Mouse (Mus musculus) brain, embryonic 18.5 days (tissue): ENCODE measurements around the gene Ccdc71l.

Source experiments
- DNase-seq: peaks from one replicate; pipeline ENCODE4 v3.0.0-alpha.2; 2012; ENCODE audit warnings: low read depth, low spot score

Gene Ccdc71l

DNA sequence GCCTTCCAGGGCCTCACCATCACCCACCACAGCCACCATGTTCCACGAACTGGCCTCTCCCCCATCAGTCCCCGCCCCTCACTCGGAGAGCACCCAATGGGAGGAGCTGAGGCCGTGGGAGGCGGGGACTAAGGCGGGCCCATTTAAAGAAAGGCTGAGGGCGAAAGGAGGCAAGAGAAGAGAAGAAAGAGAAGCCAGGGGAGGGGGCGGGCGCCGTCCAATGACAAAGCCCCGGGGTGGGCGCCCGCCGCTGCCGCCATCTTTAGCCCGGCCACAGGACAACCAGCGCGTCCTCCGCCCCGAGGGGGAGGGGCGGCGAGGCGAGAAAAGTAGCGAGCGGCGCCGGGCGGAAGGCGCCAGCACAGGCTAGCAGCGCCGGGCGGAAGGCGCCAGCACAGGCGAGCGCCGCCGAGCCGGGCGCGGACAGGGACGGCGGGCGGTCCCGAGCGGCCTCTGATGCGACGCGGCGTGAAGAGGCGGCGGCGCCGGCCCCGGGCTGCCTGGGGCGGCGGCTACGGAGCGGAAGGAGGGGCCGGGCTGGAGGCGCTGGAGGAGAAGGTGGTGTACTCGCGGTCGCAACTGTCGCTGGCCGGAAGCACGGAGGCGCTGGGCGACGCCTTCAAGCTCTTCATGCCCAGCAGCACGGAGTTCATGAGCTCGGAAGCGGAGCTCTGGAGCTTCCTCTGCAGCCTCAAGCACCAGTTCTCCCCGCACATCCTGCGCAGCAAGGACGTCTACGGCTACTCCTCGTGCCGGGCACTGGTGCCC lies at the start of gene Ccdc71l:
Gene Ccdc71l (plus strand): TSS at position 177 of the 768 bp plus-strand sequence.
- peak; percentile 84 for DNase-seq

- no peak for DNase-seq
Measured at GRCm38 (mm10) chr12:32339078-32339477, 39.4 kb upstream of the Ccdc71l start.

DNA sequence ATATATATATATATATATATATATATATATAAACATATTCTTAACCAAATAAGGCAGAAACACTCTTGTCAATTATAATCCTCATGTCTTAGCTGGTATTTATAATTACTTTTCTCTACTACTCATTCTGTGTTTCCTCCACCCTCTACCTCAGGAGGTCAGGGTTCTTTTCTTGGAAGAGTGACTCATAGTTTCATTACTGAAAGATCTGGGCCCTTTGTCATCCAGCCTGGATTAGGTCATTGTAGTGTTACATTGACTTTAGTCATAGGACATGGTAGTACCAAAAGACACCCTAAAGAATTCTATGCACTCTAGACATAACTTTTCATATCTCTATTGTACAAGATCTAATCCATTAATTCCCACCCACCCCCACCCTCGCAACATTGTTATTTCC lies 35.0 kb upstream of the Ccdc71l start:
- no peak for DNase-seq

GRCm38 (mm10) chr12:32346121-32346520 lies 32.4 kb upstream of the Ccdc71l start:
- DNase-seq: no peak

DNA sequence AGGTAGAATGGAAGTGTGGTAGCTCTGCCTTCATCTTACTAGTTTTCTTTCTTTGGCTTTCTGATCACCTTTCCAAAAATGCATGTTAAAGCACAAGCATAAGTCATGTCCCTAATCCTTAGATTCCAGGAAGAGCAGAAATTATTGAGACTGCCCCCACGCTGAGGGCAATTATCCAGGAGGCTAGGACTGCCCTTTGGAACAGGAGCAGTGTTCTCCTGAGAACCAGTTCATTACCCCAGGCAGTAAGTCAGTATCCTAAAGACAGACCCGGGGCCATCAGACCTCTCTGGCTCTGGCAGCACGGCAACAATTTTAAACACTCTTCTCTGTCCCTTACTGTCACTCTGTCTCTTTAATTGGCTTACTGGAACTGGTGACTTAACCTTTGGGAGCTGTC lies 30.0 kb upstream of the Ccdc71l start:
- no peak for DNase-seq

GRCm38 (mm10) chr12:32351874-32352273 lies 26.6 kb upstream of the Ccdc71l start:
- DNase-seq: no peak

DNA sequence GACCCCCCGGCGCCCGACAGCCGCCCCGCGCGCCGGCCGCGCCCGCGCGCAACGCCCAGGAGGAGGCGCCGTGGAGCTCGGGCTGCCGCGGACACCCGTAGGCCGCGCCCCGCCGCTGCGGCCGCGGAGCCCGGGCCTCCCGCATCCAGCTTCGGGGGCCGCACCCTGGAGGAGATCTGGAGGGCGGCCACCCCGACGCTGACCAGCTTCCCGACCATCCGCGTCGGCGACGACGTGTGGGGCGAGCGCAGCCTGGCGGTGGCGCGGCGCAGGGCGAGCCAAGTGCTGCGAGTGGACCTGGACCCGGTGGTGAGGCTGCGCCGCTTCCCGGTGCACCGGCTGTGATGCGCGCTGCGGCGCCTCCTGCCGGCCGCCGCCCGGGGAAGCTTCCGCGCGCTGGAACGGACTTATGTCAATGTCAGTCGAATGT lies 807 bp downstream of the Ccdc71l start:
- DNase-seq: peak; percentile 49

DNA sequence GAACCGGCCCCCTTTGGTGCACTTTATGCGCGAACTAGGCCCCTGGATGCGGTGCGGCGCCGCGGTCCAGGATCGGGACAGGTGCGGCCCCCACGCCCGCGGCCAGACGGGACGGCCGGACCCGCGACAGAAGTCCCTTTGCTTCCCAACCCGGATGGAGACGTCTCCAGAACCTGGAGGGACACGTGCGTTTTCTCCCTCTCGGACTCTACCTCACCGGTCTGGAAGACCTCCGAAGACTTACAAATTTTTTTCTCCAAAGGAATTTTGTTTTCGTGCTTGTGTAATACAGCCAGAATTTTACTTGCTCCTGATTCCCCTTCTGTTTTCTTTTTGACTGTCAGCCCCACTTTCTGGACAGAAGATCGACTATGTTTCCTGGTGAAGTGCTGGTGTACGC lies 1.2 kb downstream of the Ccdc71l start:
- DNase-seq: no peak

DNA sequence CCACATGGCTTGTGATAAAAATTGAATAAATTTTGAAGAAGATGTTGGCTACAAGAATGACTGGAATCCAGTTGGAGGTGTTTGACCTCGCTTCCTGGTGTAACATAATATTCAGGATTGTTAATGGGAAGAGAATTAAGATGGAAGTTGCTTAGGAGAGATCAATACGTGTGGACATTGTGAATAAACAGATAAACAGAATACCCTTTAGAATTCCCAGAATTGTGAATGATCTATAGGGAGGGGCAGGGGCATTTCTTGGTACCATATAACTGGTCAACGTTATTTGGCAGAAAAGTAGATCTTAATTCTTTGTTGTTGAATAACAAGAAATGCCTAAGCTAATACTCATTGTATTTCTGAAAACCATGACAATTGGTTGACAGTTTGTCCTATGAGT lies 2.0 kb downstream of the Ccdc71l start:
- no peak for DNase-seq

DNA sequence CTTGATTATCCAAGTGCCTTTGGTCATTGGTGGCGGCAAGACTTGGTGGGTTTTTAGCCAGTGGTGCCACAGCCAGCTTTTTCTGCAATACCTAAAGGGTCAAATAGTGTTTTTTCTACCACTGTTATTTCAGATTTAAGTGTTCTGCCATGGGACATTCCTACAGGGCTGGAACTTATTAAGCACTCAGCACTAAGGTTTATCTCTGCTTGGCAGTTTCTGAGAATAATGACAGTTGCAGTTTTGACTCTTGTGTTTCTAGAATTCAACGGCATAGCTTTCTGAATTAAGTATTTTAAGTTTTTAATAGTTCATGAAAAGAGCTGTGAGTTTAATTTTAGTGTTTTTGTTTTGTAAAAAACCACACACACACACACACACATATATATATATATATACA lies 2.5 kb downstream of the Ccdc71l start:
- no peak for DNase-seq

DNA sequence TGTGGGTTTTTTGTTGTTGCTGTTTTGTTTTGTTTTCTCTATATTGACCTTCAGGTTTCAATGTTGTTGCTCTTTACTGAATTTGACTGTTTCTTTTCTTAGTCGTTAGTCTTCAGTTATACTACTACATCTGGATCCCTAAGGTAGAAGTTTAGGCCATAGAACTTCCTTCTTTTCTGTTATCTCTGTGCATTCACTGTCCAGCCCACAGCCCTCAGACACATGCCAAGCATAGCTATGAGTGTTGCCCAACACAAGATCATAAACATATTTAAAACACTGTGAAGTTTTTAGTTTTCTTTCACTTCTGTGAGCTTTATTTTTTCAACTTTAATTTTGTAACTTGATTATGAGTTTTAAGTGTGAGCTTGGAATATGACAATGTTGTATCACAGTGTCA lies 41.0 kb downstream of the Ccdc71l start:
- no peak for DNase-seq

DNA sequence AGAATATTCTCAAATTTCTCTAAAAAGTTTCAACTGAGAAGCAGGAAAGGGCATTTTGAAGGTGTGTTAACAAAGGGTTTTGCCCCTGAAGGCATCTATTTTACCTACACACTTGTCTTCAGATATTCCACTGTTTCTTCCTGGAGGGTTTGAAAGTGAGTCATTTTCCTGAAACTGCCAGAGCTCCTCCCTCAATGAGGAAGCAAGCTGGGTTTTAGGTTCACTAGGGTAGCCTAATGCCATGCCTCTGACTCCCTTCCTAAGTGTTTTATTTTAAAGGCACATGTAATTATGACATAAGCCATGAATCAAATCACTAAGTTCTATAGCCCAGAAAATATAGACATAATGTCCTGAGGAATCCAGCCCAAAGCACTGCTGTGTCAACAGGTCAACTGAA lies 49.3 kb downstream of the Ccdc71l start:
- DNase-seq: no peak

DNA sequence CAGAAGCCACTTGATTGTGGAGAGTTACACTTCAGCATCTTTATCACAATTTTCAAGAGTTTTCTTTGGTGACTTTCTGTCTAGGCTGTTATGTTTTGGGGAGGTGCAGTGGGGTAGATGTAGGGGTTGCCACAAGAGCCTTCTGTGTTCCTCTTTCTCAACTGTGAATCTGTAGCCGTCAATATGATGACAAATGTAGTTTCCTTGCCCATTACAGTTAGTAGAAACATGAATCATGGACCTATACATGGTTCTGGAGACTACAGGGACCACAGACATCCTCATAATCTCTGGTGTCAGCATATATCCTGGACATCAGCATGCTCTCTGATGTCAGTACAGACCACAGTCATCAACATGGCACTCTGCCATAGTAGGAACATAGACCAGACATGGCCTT lies 52.5 kb downstream of the Ccdc71l start:
- no peak for DNase-seq
